Mouse (Mus musculus): ENCODE data around the gene Olfr455. TPM values are rescaled to one million over a fixed set of nuclear protein-coding genes. Genes with fewer than 3 reads are reported as not detected.

Gene Olfr455
- not detected in 2 replicates for polyA plus RNA-seq (2015; fragmentation: Nextera tagmentation; extraction: Ambion mirVana)

DNA sequence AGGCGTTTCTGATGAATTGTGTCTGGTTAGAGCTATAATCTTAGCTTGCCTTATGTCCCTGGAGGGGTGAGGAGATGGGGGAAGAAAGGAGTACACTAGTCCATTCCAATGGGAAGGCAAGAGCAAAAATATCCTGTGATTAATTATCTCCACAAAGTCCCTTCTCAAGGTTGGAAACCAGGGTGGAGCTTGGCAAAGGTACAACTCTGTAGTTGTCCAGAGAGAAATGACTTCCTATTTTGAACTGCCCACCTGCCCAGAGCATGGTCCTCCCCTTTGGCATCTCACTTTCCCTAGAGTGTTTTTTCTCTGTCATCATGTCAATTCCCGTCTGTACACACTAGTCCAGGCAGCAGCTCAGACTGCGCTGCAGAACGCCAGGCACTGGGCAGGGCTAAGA, at the start of gene Olfr455:
TSS of gene Olfr455 (minus strand) at position 127 of the 400 bp plus-strand sequence.
- no peak for ATAC-seq
- Histone ChIP-seq H3K4me3 (ENCODE audit: low read depth, low read length) (no peak within 1 kb of the TSS), H3K36me3 (replicated peaks; ENCODE audit: insufficient read depth, low read length) (no peaks in the 10 kb centered on the region), H3K27ac (ENCODE audit: low read depth) (no peak within 1 kb of the TSS), H3K9ac (replicated peaks) (no peak within 1 kb of the TSS), H3K4me1 (ENCODE audit: insufficient read depth) (no peaks in the 10 kb centered on the region), H3K9me3 (ENCODE audit: low read length) (no peaks in the 10 kb centered on the region), H3K4me2 (ENCODE audit: low read depth, low read length) (no peak within 1 kb of the TSS), H3K27me3 (ENCODE audit: insufficient read depth, low read length) (no peaks in the 10 kb centered on the region)
- DNase-seq, result no peak
- no peak for TF ChIP-seq EP300 (IDR thresholded peaks at IDR 0.05; ENCODE audit: low read depth)
- TF ChIP-seq CTCF (IDR thresholded peaks at IDR 0.05; ENCODE audit: low read depth), result no peak
- WGBS (ENCODE audit: insufficient replicate concordance), result 76% methylated on average over 4 of the region's 4 CpGs

GRCm38 (mm10) chr6:42593138-42593882, 45.9 kb upstream of the Olfr455 start:
- no peak overlapping the region for H3K4me3 ChIP-seq (ENCODE audit: low read depth, low read length)
- no peak for DNase-seq
- TF ChIP-seq EP300 (IDR thresholded peaks at IDR 0.05; ENCODE audit: low read depth), result no peak
- no peak for TF ChIP-seq CTCF (IDR thresholded peaks at IDR 0.05; ENCODE audit: low read depth)
- no peak overlapping the region for H3K4me2 ChIP-seq (ENCODE audit: low read depth, low read length)
- H3K9ac ChIP-seq (replicated peaks), result no peak overlapping the region
- no peaks in the 10 kb centered on the region for H3K4me1 ChIP-seq (ENCODE audit: insufficient read depth)
- H3K27ac ChIP-seq (ENCODE audit: low read depth), result no peak overlapping the region
- ATAC-seq, result no peak
- no peaks in the 10 kb centered on the region for H3K27me3 ChIP-seq (ENCODE audit: insufficient read depth, low read length)
- H3K9me3 ChIP-seq (ENCODE audit: low read length), result no peaks in the 10 kb centered on the region
- WGBS (ENCODE audit: insufficient replicate concordance), result 68% methylated on average over 17 of the region's 17 CpGs
- no peaks in the 10 kb centered on the region for H3K36me3 ChIP-seq (replicated peaks; ENCODE audit: insufficient read depth, low read length)

DNA sequence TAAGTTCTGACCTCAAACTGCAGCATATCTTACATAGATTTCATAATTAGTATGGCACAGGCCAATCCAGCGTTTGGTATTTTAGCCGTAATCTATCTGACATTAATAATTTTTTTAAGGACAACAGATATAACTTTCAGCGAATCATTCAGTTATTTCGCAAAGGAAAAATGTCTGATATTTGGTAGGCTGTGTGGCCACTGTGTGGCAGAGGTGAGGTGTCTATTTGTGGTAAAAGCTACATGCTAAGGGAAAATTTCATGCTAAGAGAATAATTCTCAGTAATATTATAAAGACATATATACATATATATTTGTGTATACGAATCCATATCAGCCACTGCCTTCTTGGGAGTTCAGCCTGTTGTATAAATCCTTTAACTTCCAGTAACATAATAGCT, 39.2 kb upstream of the Olfr455 start:
- H3K4me2 ChIP-seq (ENCODE audit: low read depth, low read length), result no peak overlapping the region
- no peak for DNase-seq
- H3K27me3 ChIP-seq (ENCODE audit: insufficient read depth, low read length), result no peaks in the 10 kb centered on the region
- no peaks in the 10 kb centered on the region for H3K9me3 ChIP-seq (ENCODE audit: low read length)
- TF ChIP-seq EP300 (IDR thresholded peaks at IDR 0.05; ENCODE audit: low read depth) (no peak), CTCF (IDR thresholded peaks at IDR 0.05; ENCODE audit: low read depth) (no peak)
- H3K4me1 ChIP-seq (ENCODE audit: insufficient read depth), result no peaks in the 10 kb centered on the region
- no peak overlapping the region for H3K4me3 ChIP-seq (ENCODE audit: low read depth, low read length)
- no peak for ATAC-seq
- WGBS (ENCODE audit: insufficient replicate concordance), result 75% methylated on average over 5 of the region's 5 CpGs
- no peaks in the 10 kb centered on the region for H3K36me3 ChIP-seq (replicated peaks; ENCODE audit: insufficient read depth, low read length)
- H3K9ac ChIP-seq (replicated peaks), result no peak overlapping the region
- H3K27ac ChIP-seq (ENCODE audit: low read depth), result no peak overlapping the region

DNA sequence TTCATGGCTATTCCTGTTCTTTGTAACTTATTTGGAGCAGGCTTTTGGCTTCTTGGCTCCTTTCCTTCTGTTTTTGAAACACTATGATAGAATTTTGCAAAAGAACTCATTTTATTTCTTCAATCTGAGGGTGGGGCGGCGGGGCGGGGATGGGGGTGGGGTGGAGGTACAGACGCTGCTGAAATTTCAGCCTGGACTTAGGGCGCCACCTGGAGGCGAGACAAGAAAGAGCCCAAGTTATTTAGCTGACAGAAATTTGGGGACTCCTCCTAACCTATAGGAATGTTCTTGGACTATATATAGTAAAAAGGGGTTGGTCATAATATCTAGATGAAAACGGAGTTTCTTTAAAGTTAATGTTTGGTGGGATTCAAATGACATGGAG, 36.1 kb upstream of the Olfr455 start:
- no peak for ATAC-seq
- 4% methylated on average over 7 of the region's 7 CpGs for WGBS (ENCODE audit: insufficient replicate concordance)
- no peaks in the 10 kb centered on the region for H3K27me3 ChIP-seq (ENCODE audit: insufficient read depth, low read length)
- peak; percentile 68 for DNase-seq
- no peak overlapping the region for H3K4me2 ChIP-seq (ENCODE audit: low read depth, low read length)
- no peaks in the 10 kb centered on the region for H3K4me1 ChIP-seq (ENCODE audit: insufficient read depth)
- H3K36me3 ChIP-seq (replicated peaks; ENCODE audit: insufficient read depth, low read length), result no peaks in the 10 kb centered on the region
- no peak overlapping the region for H3K4me3 ChIP-seq (ENCODE audit: low read depth, low read length)
- peak; percentile 68 for TF ChIP-seq CTCF (IDR thresholded peaks at IDR 0.05; ENCODE audit: low read depth)
- TF ChIP-seq EP300 (IDR thresholded peaks at IDR 0.05; ENCODE audit: low read depth), result no peak
- no peak overlapping the region for H3K27ac ChIP-seq (ENCODE audit: low read depth)
- no peaks in the 10 kb centered on the region for H3K9me3 ChIP-seq (ENCODE audit: low read length)
- no peak overlapping the region for H3K9ac ChIP-seq (replicated peaks)

- Histone ChIP-seq H3K36me3 (replicated peaks; ENCODE audit: insufficient read depth, low read length) (no peaks in the 10 kb centered on the region), H3K9me3 (ENCODE audit: low read length) (no peaks in the 10 kb centered on the region), H3K9ac (replicated peaks) (no peak overlapping the region), H3K27me3 (ENCODE audit: insufficient read depth, low read length) (no peaks in the 10 kb centered on the region), H3K4me2 (ENCODE audit: low read depth, low read length) (no peak overlapping the region), H3K4me1 (ENCODE audit: insufficient read depth) (no peaks in the 10 kb centered on the region), H3K27ac (ENCODE audit: low read depth) (no peak overlapping the region), H3K4me3 (ENCODE audit: low read depth, low read length) (no peak overlapping the region)
- no peak for ATAC-seq
- DNase-seq, result no peak
- TF ChIP-seq CTCF (IDR thresholded peaks at IDR 0.05; ENCODE audit: low read depth), result no peak
- TF ChIP-seq EP300 (IDR thresholded peaks at IDR 0.05; ENCODE audit: low read depth), result no peak
- WGBS (ENCODE audit: insufficient replicate concordance), result 55% methylated on average over 9 of the region's 9 CpGs
Observed at GRCm38 (mm10) chr6:42582741-42583487, 35.5 kb upstream of the Olfr455 start.

GRCm38 (mm10) chr6:42578678-42579077, 31.3 kb upstream of the Olfr455 start:
- Histone ChIP-seq H3K36me3 (replicated peaks; ENCODE audit: insufficient read depth, low read length) (no peaks in the 10 kb centered on the region), H3K27me3 (ENCODE audit: insufficient read depth, low read length) (no peaks in the 10 kb centered on the region), H3K9ac (replicated peaks) (no peak overlapping the region), H3K4me2 (ENCODE audit: low read depth, low read length) (no peak overlapping the region), H3K9me3 (ENCODE audit: low read length) (no peaks in the 10 kb centered on the region), H3K27ac (ENCODE audit: low read depth) (no peak overlapping the region), H3K4me3 (ENCODE audit: low read depth, low read length) (no peak overlapping the region), H3K4me1 (ENCODE audit: insufficient read depth) (no peaks in the 10 kb centered on the region)
- TF ChIP-seq EP300 (IDR thresholded peaks at IDR 0.05; ENCODE audit: low read depth) (no peak), CTCF (IDR thresholded peaks at IDR 0.05; ENCODE audit: low read depth) (no peak)
- DNase-seq (no peak), ATAC-seq (no peak)
- WGBS (ENCODE audit: insufficient replicate concordance), result 68% methylated on average over 4 of the region's 4 CpGs

All from liver, postnatal 0 days (tissue).